Mouse (Mus musculus) thymus, postnatal 25 days (tissue): Measurements from ENCODE around the gene H2-D1.
A peak's percentile ranks its signal among the peaks of the same experiment; 100 is the strongest.
"Not testable (repeated sequence)": the region's sequence is repeated elsewhere in the genome, so short reads cannot be mapped to it uniquely, and the experiment has no call there.

ENCODE experiments used
- DNase-seq: peaks from one replicate; pipeline ENCODE4 v3.0.0; 2022

The H2-D1 gene

GRCm38 (mm10) chr17:35262664-35263522 lies at the start of gene H2-D1:
Gene H2-D1 (plus strand): TSS chr17:35262730.
- DNase-seq, result peak; percentile 99

- DNase-seq, result no peak
Observed at GRCm38 (mm10) chr17:35213071-35213470, 49.5 kb upstream of the H2-D1 start.

DNA sequence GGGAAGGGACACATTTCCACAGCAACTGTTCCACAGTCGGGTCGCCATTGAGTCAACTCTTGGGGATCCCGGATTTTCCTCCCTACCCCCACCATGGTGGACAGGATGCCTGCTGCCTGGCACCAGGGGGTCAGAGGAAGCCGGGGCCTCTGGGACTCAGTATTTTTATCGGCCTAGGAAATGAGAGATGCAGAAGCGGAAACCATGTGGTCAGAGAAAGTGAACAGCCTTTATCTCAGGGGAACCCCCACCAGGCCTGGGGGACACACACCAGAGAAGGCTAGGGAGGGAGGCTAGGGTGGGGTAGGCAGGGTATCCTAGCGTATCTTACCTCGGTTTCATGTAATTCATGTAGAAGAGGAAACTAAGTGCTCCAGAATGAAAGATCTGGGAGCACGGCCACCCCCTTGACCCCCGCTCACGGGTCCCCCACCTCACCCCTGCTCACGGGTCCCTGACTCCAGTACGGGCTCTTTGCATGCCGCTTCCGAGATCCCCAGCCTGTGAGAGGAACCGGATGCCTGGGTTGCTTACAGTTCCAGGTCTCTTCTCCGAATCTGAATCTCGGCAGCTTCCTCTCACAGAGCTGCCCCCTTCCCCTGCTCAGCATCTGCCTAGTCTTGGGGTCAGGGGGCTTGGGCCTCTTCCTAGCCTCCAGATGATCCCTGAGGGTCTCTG lies 43.9 kb upstream of the H2-D1 start:
- DNase-seq, result peak; percentile 48

GRCm38 (mm10) chr17:35219601-35220041 lies 42.9 kb upstream of the H2-D1 start:
- peak; percentile 74 for DNase-seq

GRCm38 (mm10) chr17:35220156-35220952 lies 42.2 kb upstream of the H2-D1 start, which contains the start of gene Gm16181:
Gene Gm16181 (plus strand): TSS chr17:35220834.
- no peak for DNase-seq

GRCm38 (mm10) chr17:35222299-35222698 lies 40.2 kb upstream of the H2-D1 start:
- DNase-seq, result peak; percentile 76

DNA sequence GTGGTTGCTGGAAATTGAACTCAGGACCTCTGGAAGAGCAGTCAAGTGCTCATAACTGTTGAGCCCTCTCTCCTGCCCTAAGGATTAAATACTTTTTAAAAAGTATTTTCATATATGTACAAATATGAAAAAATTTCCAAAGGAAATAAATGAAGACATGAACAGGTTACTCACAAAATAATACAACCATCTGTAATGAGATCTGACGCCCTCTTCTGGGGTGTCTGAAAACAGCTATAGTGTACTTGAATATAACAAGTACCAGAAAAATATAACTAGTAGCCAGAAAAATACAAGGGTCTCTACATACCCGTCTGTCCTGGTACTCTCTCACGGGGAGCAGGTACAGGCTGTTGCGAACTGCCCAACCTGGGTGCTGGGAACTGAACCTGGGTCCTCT lies 37.9 kb upstream of the H2-D1 start:
- DNase-seq, result no peak

DNA sequence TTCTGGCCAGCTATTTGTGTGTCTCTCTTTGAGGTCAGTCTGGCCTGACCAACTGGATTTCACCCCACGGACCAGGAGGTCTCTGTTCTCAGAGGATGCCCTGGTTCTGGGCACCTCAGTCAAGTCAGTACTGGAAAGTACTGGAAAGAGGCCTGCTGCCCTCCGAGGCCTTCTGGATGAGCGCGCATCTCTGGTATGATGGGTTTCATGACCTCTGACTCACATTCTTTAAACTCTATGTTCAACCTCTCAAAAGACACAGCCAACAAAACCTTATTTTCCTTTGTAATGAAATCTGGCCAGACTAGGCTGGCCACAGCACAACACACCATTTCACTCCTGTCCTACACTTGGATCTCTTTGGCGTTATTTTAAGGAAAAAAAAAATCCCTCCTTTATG lies 37.1 kb upstream of the H2-D1 start:
- DNase-seq, result no peak

DNA sequence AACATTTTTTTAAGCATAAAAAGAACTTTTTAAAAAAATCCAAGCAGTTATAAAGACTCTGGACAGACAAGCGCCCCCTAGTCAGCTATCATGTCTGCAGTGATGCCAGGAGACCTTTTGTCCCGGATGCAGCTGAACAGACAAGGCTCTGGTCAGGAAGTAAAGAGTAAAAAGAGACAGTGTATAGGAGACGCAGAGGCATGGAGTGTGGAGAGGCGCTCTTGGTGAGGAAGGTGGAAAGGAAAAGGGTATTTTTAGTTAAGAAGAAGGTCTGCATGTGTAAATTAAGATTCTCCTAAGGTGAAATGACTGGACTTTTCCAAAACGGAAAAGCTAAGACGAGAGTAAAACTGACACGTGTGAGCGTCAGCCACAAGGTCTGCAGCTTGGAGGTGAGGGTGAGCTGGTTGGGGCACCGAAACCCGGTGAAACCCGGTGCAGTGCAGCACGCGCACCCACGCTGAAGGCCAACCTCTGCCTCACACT lies 35.9 kb upstream of the H2-D1 start:
- peak; percentile 60 for DNase-seq

DNA sequence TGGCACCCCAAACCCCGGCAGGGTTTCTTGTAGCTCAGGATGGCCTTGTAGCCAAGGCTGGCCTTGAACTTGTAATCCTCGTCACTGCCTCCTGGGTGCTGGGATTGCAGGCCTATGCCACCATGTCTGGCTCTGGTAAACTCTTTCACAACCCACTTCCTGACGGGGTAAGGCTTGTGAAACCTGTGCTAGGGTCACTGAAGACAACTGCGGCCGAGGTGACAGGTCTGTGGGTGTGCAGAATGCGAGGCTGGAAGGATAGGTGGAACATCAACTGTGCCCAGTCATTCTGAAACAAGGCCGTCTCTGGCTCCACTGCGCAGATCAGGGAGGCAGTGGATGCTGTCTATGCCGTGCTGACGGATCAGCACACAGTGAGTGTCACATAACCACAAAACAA lies 31.5 kb upstream of the H2-D1 start:
- DNase-seq, result no peak

DNA sequence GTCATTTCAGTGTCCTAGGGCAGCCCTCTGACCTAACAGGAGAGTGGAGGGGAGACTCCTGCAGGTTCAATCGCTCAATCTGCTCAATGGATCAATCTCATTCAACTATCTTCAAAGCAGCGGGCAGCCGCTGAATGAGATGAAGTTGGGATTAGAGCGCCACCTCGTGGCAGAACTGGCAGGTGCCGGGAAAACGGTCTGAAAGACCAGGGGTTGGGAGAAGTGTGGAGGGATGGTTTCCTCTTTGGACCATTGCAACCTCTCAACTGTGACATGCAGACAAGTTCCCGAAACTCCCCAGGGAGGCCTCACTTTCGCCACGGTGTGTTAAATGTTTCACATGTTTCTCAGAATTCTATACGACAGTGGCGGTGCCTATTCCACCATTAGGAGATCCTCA lies 30.5 kb upstream of the H2-D1 start:
- peak; percentile 90 for DNase-seq

GRCm38 (mm10) chr17:35232659-35233058 lies 29.9 kb upstream of the H2-D1 start:
- peak; percentile 70 for DNase-seq

DNA sequence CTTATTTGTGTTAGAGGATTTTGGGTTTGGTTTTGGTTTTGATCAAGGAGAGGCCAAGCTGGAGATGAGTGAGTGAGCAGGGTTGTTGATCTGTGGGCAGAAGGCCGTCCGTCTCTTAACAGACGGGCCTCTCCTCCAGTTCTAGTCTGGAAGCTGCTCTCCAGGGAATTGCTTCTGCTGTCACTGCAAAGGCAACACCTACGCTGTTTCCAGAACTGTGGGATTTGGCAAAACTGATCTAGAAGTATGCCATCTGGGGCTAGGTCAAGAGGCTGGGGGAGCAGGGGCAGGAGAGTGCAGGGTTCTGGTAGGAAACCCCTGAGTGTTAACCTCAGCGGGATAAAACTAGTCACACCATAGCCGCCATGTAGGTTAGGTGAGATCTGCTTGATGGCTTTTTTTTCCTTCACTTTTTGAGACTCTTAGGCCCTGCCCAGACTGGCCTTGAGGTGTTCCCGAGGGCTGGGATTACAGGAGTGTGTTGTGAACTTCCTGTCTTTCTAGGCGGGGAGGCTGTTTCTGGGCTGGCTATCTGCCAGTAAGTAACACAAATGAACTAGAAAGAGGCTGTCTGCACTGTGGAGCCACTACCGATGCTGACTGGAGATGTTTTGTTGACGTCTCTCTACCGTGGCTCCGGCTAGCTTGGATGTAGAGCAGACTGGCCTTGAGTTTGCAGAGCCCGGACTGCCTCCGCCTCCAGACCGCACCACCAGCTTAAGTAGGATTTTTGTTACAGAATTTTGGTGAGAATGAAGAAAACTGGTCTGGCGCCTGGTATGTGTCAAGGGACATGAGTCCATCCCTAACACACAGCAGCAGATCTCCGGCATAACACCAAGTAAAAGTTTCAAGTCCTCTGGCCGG lies 29.2 kb upstream of the H2-D1 start, which contains the start of gene Atp6v1g2:
Atp6v1g2 (plus strand) TSS at position 547 of the 867 bp plus-strand sequence.
- peak; percentile 40 for DNase-seq

DNA sequence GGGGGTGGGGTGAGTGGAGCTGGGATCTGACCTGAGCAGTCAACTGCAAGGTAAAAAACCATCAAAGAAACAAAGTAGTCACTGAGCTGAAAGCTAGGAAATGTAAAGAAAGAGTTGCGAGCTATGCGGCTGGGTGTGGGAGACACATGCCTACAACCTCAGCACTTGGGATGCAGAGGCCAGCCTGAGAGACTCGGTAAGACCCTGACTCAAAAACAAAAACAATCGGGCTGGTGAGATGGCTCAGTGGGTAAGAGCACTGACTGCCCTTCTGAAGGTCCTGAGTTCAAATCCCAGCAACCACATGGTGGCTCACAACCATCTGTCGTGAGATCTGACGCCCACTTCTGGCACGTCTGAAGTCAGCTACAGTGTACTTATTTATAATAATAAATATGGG lies 28.4 kb upstream of the H2-D1 start:
- DNase-seq, result not testable (repeated sequence)

- DNase-seq, result peak; percentile 61
Observed at GRCm38 (mm10) chr17:35234903-35235302, 27.6 kb upstream of the H2-D1 start.

GRCm38 (mm10) chr17:35235614-35236389 lies 26.7 kb upstream of the H2-D1 start, which contains the start of gene Nfkbil1:
Gene Nfkbil1 (minus strand): TSS chr17:35235792.
- DNase-seq, result peak; percentile 89

- peak; percentile 100 for DNase-seq
Observed at GRCm38 (mm10) chr17:35236390-35236746, 26.2 kb upstream of the H2-D1 start.

DNA sequence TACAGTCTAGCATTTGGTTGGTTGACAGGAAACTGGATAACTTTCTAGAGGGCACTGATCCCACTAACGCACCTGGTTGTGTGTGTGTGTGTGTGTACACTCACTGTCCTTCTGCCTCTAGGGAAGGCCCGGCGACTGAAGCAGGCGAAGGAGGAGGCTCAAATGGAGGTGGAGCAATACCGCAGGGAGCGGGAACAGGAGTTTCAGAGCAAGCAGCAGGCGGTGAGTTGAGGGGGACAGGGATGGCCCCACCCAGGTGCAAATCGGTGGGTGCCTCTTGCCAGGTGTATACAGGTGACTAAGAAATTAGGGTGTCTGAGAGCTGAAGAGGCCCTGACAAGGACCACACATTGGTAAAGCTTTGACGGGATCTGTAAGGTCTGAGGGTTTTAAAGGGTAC lies 25.5 kb upstream of the H2-D1 start:
- DNase-seq, result no peak

GRCm38 (mm10) chr17:35237504-35237903 lies 25.0 kb upstream of the H2-D1 start:
- DNase-seq, result no peak

- no peak for DNase-seq
Observed at GRCm38 (mm10) chr17:35239700-35240099, 22.8 kb upstream of the H2-D1 start.
